Mouse (Mus musculus) ZHBTc4 (cell line): ENCODE measurements around the gene Prelid1.

Experiments
- DNase-seq: peaks from one replicate; pipeline ENCODE4 v3.0.0-alpha.2; 2011; ENCODE audit warnings: low read depth, low spot score

Gene Prelid1

GRCm38 (mm10) chr13:55332331-55332730, 12.0 kb downstream of the Prelid1 start:
- no peak for DNase-seq

- peak; percentile 66 for DNase-seq
These were observed 15.4 kb downstream of the Prelid1 start for GRCm38 (mm10) chr13:55335701-55336100.

GRCm38 (mm10) chr13:55337341-55337975, 17.2 kb downstream of the Prelid1 start:
- DNase-seq, result no peak

GRCm38 (mm10) chr13:55338131-55339054, 18.1 kb downstream of the Prelid1 start:
- DNase-seq, result peak; percentile 73

- peak; percentile 91 for DNase-seq
These were observed 19.0 kb downstream of the Prelid1 start for GRCm38 (mm10) chr13:55339259-55339658.

GRCm38 (mm10) chr13:55342469-55342868, 22.2 kb downstream of the Prelid1 start:
- no peak for DNase-seq

- no peak for DNase-seq
These were observed 24.0 kb downstream of the Prelid1 start for GRCm38 (mm10) chr13:55344286-55344685.

- no peak for DNase-seq
These were observed 26.4 kb downstream of the Prelid1 start for GRCm38 (mm10) chr13:55346745-55347144.

GRCm38 (mm10) chr13:55361145-55361544, 40.8 kb downstream of the Prelid1 start:
- DNase-seq, result no peak

GRCm38 (mm10) chr13:55361974-55362452, 41.7 kb downstream of the Prelid1 start:
- DNase-seq, result no peak

- peak; percentile 99 for DNase-seq
These were observed 42.3 kb downstream of the Prelid1 start, which contains the start of gene Lman2 for GRCm38 (mm10) chr13:55362453-55363060. Gene Lman2, minus strand, starts transcription at chr13:55362783.

GRCm38 (mm10) chr13:55368401-55368800, 48.1 kb downstream of the Prelid1 start:
- no peak for DNase-seq

GRCm38 (mm10) chr13:55369531-55370114, 49.3 kb downstream of the Prelid1 start, which contains the start of gene Rgs14:
Gene Rgs14, plus strand, starts transcription at chr13:55369732.
- no peak for DNase-seq

- DNase-seq, result no peak
These were observed 49.9 kb downstream of the Prelid1 start for GRCm38 (mm10) chr13:55370234-55370633.

GRCm38 (mm10) chr13:55371007-55371681, 50.8 kb downstream of the Prelid1 start:
- no peak for DNase-seq

- DNase-seq, result no peak
These were observed 51.4 kb downstream of the Prelid1 start for GRCm38 (mm10) chr13:55371740-55372139.

- no peak for DNase-seq
These were observed 54.1 kb downstream of the Prelid1 start for GRCm38 (mm10) chr13:55374206-55374924.
